Mouse (Mus musculus): Measurements from ENCODE around the gene Rpa3.

GRCm38 (mm10) chr6:8278426-8279002 lies 19.5 kb upstream of the Rpa3 start:
- TF ChIP-seq POLR2A (IDR thresholded peaks at IDR 0.05; ENCODE audit: low read depth, low read length), result no peak
- TF ChIP-seq JUND (conservative IDR thresholded peaks at IDR 0.05; ENCODE audit: low read depth, low read length), result no peak
- no peak for TF ChIP-seq BHLHE40 (IDR thresholded peaks at IDR 0.05; ENCODE audit: low read depth, low read length)
- no peak for TF ChIP-seq EP300 (IDR thresholded peaks at IDR 0.05; ENCODE audit: low read length)
- TF ChIP-seq USF1 (IDR thresholded peaks at IDR 0.05; ENCODE audit: low read depth, low read length), result no peak
- TF ChIP-seq CTCF (conservative IDR thresholded peaks at IDR 0.05 in 1 of 2, IDR thresholded peaks at IDR 0.05 in 1 of 2; ENCODE audit: low read depth in 2 of 2, low read length in 2 of 2), result peak; percentile 29 to 55; a peak in 3 of 4 replicates
- TF ChIP-seq MYC (IDR thresholded peaks at IDR 0.05; ENCODE audit: low read depth, low read length), result no peak
- TF ChIP-seq PAX5 (IDR thresholded peaks at IDR 0.05; ENCODE audit: low read length), result no peak
- no peak for TF ChIP-seq USF2 (conservative IDR thresholded peaks at IDR 0.05; ENCODE audit: low read depth, low read length)
- TF ChIP-seq POLR2AphosphoS2 (IDR thresholded peaks at IDR 0.05; ENCODE audit: low read depth, low read length), result no peak
